In genomic region chr19:32196222-32196621, GRCm38 (mm10) we compare ENCODE assay signal across 8 mouse cellular contexts.
DNase-seq lines count a peak whose midpoint lies in the region; ATAC-seq and TF ChIP-seq lines count a peak whose summit lies in the region.

No protein-coding gene starts in this region.

- peak; percentile 59; the same call in 1 of the 2 replicates for TF ChIP-seq EP300 in heart, adult 2 months (IDR thresholded peaks at IDR 0.05; ENCODE audit: insufficient read depth, low read depth, low read length)

- no peak for TF ChIP-seq POLR2A in heart, adult 2 months (IDR thresholded peaks at IDR 0.05; ENCODE audit: insufficient read depth, low read depth, low read length)
- TF ChIP-seq POLR2A in bone marrow macrophage, adult 2 months (IDR thresholded peaks at IDR 0.05; ENCODE audit: borderline replicate concordance, low read depth, low read length) = no peak

- intact Hi-C loops in heart, adult 2 months (cut with DNase I) = no loop called here
- intact Hi-C loops in heart, postnatal 14 days (cut with DNase I) = no loop called here

- DNase-seq in heart, adult 2 months = peak in 1 of 2 experiments; percentile 70
- no peak for DNase-seq in heart, postnatal 14 days
- no peak for DNase-seq in embryo, embryonic 11 days
- DNase-seq in left cerebral cortex, adult 9 months (ENCODE audit: low spot score in 2 of 2) = no peak
- DNase-seq in layer of hippocampus, postnatal 36 days = no peak

- peaks cover 30% of the 10 kb centered on the region for H3K4me1 ChIP-seq in heart, adult 2 months (ENCODE audit: control insufficient read depth, insufficient read depth, low read length)
- peaks cover 38% of the 10 kb centered on the region for H3K4me1 ChIP-seq in bone marrow macrophage, adult 2 months (ENCODE audit: control insufficient read depth, insufficient read depth, low read length)
- peaks cover 4% of the 10 kb centered on the region; the same call in 1 of the 2 replicates for H3K4me1 ChIP-seq in intestine, embryonic 16.5 days (ENCODE audit: control insufficient read depth, insufficient read depth, low read length)

- no peaks in the 10 kb centered on the region for H3K9me3 ChIP-seq in intestine, embryonic 16.5 days (ENCODE audit: control insufficient read depth, low read length)

- H3K27me3 ChIP-seq in heart, adult 2 months (ENCODE audit: control insufficient read depth, insufficient read depth, low read length) = no peaks in the 10 kb centered on the region
- H3K27me3 ChIP-seq in intestine, embryonic 16.5 days (replicated peaks; ENCODE audit: control insufficient read depth, insufficient read depth, low read length) = no peaks in the 10 kb centered on the region

- TF ChIP-seq CTCF in heart, adult 2 months (IDR thresholded peaks at IDR 0.05) = no peak
- TF ChIP-seq CTCF in bone marrow macrophage, adult 2 months (IDR thresholded peaks at IDR 0.05; ENCODE audit: low read depth, low read length) = no peak

- peak overlapping the region; percentile 49 for H3K9ac ChIP-seq in heart, adult 2 months (ENCODE audit: low read depth, low read length)
- H3K9ac ChIP-seq in intestine, embryonic 16.5 days (ENCODE audit: low read depth, low read length) = no peak overlapping the region

- peak overlapping the region; percentile 71 for H3K27ac ChIP-seq in heart, adult 2 months
- H3K27ac ChIP-seq in bone marrow macrophage, adult 2 months (ENCODE audit: insufficient read depth, low read depth, low read length) = 0 out of 2 replicates have a peak overlapping the region, but pooled peaks have one; percentile 19
- H3K27ac ChIP-seq in intestine, embryonic 16.5 days (ENCODE audit: low read length) = peak overlapping the region; percentile 40; the same call in 1 of the 2 replicates

- peaks cover 9% of the 10 kb centered on the region for H3K79me2 ChIP-seq in heart, adult 2 months (replicated peaks; ENCODE audit: control insufficient read depth, insufficient read depth, low read length)

- 41% methylated on average over 5 of the region's 5 CpGs for WGBS in heart, adult 2 months
- 29% methylated on average over 5 of the region's 5 CpGs for WGBS in intestine, embryonic 16.5 days

- no peak overlapping the region for H3K4me3 ChIP-seq in heart, adult 2 months
- H3K4me3 ChIP-seq in bone marrow macrophage, adult 2 months (ENCODE audit: insufficient read depth, low read length) = no peak overlapping the region
- H3K4me3 ChIP-seq in intestine, embryonic 16.5 days (ENCODE audit: low read length) = no peak overlapping the region

- peaks cover 48% of the 10 kb centered on the region for H3K36me3 ChIP-seq in heart, adult 2 months (ENCODE audit: control insufficient read depth, insufficient read depth, low read length)
- no peaks in the 10 kb centered on the region for H3K36me3 ChIP-seq in intestine, embryonic 16.5 days (ENCODE audit: control insufficient read depth, insufficient read depth, low read length)

- ATAC-seq in intestine, embryonic 16.5 days = peak; percentile 72
- peak; percentile 78 for ATAC-seq in megakaryocyte-erythroid progenitor cell, adult 5-6 weeks (replicated peaks; ENCODE audit: low FRiP score, low TSS enrichment, poor library complexity, severe bottlenecking)

- H3K4me2 ChIP-seq in intestine, embryonic 16.5 days (ENCODE audit: low read depth, low read length) = no peak overlapping the region

Comparison
In these comparisons a context has a peak if more than half of its experiments do, and no peak if none do; other contexts are left out.
1. H3K27ac ChIP-seq: peak in every context shown above with its lines; median percentile 71 in heart, adult 2 months; 40 in intestine, embryonic 16.5 days; 19 in bone marrow macrophage, adult 2 months.